Mouse (Mus musculus) CD8-positive naive resting alpha-beta T cell, adult 2 months (primary cell): Measurements from ENCODE around the gene Use1.
"Not testable (repeated sequence)": the region's sequence is repeated elsewhere in the genome, so short reads cannot be mapped to it uniquely, and the experiment has no call there.

Experiments used
- DNase-seq, 2 experiments: peaks; one replicate each; pipeline ENCODE4 v3.0.0; 2022; ENCODE audit warnings: low read depth in 2 of 2, low spot score in 2 of 2

Gene Use1

DNA sequence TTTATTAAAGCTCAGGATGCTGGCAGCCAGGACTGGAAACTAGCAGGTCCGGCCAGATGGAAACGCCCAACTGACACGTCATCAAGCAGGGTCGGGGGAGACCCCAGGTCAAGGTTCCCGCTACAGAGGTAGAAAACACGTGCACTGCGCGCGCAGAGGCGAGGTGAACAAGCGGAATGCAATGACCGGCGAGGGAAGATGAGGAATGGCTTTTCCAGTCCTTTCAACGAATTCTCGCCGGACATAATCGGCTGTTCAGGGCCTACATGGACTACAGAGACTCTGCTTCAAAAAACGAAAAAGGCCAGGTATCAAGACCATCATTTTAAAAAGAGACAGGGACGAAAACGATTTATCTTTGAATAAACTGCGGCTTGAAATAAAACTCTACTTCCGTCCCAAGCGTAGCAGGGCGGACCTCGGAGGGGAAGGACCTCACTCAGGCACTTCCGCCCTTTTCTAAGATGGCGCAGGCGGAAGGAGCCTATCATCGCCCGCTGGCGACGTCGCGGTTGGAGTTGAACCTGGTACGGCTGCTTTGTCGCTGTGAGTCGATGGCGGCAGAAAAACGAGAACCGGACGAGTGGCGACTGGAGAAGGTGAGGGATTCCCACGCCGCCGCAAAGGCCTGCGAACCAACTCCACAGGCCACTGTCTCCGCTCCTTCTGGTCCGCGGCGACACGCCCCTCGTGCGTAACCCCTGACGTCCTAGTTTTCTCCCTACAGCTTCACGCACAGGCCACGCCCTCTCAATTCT lies at the start of gene Use1:
Gene Use1, plus strand, starts transcription at position 78 of the 758 bp plus-strand sequence.
- DNase-seq, result peak; percentile 80 to 89

DNA sequence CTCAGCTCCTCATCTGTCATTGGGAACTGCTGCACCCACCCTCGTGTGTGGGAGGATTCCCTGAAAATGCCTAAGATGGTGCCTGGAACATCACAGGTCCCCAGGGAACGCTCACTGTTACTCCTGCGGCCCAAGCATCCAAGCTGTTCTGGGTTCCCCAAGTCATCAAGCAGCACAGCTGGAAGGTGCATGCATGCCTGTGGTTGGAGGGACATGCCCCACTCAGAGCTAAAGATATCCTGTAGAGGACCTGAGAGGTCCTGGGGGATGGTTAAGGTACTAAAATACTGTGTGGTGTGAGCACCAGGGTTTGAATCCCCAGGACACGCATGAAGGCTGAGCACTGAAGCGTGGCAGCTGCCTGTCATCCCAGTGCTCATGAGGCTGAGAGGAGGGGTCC lies 48.0 kb upstream of the Use1 start:
- DNase-seq, result not testable (repeated sequence)

GRCm38 (mm10) chr8:71319760-71320159 lies 46.9 kb upstream of the Use1 start:
- not testable (repeated sequence) for DNase-seq

- no peak for DNase-seq
Observed at GRCm38 (mm10) chr8:71322939-71323338, 43.7 kb upstream of the Use1 start.

DNA sequence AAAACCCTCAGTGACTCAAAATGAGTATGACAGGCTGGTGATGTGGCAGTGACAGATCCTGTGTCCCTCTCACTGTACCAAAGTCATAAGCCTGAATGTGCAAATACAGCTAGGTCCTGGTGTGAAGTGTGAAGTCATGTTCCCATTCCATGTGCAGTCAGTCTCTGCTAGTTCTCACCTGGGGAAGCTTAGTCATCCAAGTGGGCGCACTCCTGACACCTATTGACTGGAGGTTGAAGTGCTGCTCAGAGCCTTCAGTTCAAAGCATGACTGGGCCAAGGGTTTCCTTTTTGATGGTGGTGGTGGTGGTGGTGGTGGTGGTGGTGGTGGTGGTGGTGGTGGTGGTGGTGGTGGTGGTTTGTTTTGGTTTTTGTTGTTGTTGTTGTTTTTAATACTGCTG lies 41.8 kb upstream of the Use1 start:
- peak; percentile 10 to 26 for DNase-seq

DNA sequence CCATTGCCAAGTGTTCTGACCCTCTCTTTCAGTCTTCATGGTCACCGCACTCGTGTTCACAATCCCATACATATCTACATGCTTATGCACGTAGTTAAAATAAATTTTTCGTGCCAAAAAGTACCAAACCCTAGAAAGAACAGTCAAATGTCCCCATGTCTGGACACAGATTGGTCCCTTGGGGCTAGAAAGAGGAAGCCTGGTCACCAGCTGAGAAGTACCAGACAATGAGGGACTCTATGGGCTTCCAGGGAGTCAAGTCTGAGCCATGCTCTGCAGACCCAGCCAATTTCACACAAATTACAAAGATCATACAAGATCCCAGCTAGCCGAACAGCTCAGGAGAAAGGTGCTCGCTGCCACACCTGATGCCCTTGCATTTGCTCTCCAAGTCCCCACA lies 28.8 kb upstream of the Use1 start:
- DNase-seq, result not testable (repeated sequence)

DNA sequence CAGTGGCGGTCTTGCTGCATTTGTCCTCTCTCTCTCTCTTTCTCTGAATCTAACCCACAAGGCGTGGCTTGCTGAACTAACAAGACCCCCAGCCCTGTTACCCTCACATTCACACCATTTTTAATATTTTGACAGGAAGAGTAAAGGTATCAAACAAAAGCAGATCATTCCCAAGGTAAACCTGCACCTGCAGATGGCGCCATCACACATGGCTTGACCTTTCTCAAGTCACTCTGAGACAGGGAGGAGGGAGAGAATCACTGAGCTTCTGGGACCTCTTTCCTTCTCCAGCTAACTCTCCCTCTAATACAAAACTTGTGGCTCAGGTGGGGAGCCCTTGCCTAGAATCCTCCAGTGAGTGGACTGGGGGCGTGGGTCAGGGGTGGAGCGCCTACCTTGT lies 26.0 kb upstream of the Use1 start:
- no peak for DNase-seq

GRCm38 (mm10) chr8:71346581-71346980 lies 20.1 kb upstream of the Use1 start:
- no peak for DNase-seq

DNA sequence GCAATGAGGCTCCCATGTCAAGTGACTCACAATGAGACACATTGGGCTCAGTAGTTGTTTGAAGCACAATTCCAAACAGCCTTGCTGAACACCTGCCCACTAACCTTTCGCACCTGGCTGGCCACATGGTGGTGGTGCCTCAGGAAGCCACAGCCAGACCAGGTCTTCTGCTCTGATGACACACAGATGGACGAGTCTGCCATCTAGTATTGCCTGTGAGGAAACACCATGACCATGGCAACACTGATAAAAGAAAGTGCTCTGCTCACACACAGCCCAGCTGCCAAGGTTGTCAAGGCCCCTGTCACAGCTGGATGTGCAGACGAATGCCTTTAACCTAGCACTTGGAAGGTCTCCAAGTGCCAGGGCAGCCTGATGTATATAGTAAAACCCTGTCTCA lies 15.5 kb upstream of the Use1 start:
- DNase-seq, result no peak

DNA sequence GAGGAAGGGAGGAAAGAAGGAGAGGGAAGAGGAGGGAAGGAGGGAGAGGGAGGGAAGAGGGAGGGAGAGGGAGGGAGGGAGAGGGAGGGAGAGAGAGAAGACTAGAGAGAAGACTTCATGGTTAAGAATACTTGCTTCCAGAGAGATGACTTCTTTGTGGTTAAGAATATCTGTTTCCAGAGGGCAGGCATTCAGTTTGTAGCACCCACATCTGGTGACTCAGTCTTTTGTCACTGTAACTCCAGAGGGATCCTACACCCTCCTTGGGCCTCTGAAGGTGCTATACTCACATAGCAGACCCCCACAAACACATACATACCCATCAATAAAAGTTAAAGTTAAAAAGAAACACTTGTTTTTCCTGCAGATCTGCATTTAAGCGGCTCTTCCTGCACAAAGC lies 15.1 kb upstream of the Use1 start:
- DNase-seq, result no peak

GRCm38 (mm10) chr8:71358026-71358425 lies 8.6 kb upstream of the Use1 start:
- no peak for DNase-seq

- no peak for DNase-seq
Observed at GRCm38 (mm10) chr8:71367529-71368176, 1.0 kb downstream of the Use1 start.

DNA sequence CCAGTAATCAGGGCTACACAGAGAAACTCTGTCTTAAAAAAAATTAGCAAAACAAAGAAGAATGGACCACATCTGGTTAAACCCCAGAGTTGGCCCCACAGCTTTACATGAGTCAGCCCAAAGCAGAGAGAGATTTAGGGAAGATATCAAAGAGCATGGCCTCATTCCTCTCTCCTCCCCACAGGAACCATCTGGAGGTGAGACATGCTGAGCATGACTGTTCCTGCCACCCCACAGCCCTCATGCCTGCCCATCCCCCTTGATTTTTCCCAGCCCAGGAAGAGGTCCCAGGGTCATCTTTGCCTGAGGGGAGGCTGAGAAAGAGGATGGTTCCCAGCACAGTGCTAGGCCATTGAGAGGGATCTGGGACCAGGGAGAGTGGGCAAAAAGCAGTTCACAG lies 1.7 kb downstream of the Use1 start:
- DNase-seq, result no peak

GRCm38 (mm10) chr8:71369040-71369718 lies 2.5 kb downstream of the Use1 start:
- no peak for DNase-seq

GRCm38 (mm10) chr8:71370711-71371235 lies 4.1 kb downstream of the Use1 start:
- no peak for DNase-seq

DNA sequence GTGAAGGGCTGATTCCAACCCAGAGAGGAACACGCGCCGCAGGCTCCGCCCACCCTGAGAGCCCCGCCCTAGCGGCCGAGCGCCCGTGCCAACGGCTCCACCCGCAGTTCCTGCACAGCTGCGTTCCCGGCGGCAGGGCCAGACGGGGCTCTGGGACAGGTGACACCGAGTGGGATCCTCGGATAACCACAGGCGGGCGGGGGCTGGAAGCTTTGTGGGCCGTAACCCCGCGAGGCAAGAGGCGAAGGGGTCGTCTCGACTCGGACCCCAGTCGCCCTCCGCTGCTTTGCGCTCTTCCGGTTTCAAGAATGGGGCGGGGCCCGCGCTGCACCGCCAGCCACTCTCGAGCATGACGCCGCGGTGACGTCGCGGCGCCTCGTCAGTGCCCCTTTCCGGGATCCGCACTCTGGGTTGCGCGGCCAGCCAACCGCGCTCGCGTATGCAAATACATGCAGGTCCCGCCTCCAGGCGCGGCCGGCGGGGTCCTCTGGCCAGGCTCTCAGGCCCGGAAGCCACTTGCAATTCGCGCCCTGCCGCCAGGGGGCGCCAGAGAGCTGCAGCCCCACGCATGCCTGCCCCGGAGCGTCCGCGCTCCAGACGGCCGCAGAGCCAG lies 4.7 kb downstream of the Use1 start, which contains the start of gene Ocel1:
Gene Ocel1, plus strand, starts transcription at position 63 of the 613 bp plus-strand sequence.
- peak; percentile 94 to 97 for DNase-seq

DNA sequence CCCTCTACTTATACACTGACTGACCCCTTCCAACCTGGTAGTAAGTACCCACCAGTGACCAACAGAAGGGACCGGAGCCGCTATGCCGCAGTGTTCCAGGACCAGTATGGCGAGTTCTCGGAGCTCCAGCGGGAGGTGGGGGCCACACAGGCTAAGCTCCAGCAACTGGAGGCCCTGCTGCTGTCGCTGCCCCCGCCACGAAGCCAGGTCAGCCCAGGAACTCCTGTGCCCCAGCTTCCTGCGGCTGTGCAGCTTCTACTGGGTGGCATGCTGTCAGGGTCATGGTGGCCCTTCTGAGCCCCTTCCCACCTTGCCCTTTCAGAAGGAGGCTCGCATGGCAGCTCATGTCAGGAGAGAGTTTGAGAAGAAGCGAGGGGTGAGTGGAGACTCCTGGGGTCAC lies 5.8 kb downstream of the Use1 start:
- no peak for DNase-seq

- DNase-seq, result no peak
Observed at GRCm38 (mm10) chr8:71373000-71373399, 6.4 kb downstream of the Use1 start.

- DNase-seq, result no peak
Observed at GRCm38 (mm10) chr8:71374616-71375206, 8.1 kb downstream of the Use1 start.

GRCm38 (mm10) chr8:71375581-71376422 lies 9.2 kb downstream of the Use1 start:
- no peak for DNase-seq
